Mouse (Mus musculus): ENCODE results near the gene Apba3. TPM values are rescaled to one million over a fixed set of nuclear protein-coding genes. Genes with fewer than 3 reads are reported as not detected.

Apba3 gene
- total RNA-seq, 2 experiments from 2014 or later = 78.8 to 109 TPM

DNA sequence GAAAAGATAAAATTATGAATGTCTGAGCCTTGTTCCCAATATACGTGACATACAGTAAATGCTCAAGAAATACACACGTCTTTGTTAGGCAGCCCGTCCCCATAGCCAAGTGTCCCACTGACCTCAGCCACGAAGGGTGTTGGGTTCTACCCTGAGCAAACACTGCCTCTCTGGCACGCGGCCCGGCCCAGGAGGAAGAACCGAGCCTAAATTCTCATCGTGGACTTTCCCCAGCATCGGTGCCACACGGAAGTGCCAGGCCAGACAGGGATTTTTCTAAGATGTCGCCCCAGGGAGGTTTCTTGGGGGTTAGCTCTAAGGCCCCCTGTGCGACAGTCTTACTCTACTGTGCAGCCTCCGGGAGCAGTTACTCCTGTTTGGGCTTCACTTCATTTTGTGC, 23.1 kb downstream of the Apba3 start:
- no peak for DNase-seq

DNA sequence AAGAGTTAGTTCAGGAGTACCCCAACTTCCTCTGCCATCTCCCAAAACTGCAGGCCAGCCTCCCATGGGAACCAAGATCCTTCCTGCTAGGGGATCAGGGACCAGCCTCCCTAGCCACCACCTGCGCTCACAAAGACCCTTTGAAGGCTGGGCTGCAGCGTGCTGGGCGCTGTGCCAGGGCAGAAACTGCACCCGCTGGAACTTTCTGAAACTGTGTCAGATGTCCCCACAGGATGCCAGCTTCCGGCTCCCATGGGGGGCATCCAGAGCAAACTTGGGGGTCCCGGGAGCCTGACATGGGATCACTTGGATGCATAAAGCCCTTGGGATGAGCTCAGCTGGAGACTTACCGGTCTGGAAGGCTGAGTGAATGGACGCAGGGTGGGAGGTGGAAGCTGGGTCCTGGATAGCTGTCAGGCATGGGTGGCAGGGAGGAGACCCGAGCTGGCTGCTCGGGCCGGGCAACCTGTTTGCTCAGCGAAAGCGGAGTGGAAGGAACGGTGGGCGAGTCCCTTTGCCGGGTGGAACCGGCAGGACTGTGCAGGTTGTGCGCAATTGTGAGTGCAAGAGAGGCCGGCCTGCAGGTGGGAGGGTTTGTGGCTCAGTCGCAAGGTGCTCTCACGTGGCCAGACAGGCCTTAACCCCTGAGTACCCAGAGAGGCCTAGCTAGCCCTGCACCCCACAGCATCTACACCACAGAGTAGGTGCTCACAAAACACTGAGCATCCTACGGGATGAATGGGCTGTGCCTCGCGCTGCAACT, 24.1 kb downstream of the Apba3 start:
- DNase-seq = no peak

DNA sequence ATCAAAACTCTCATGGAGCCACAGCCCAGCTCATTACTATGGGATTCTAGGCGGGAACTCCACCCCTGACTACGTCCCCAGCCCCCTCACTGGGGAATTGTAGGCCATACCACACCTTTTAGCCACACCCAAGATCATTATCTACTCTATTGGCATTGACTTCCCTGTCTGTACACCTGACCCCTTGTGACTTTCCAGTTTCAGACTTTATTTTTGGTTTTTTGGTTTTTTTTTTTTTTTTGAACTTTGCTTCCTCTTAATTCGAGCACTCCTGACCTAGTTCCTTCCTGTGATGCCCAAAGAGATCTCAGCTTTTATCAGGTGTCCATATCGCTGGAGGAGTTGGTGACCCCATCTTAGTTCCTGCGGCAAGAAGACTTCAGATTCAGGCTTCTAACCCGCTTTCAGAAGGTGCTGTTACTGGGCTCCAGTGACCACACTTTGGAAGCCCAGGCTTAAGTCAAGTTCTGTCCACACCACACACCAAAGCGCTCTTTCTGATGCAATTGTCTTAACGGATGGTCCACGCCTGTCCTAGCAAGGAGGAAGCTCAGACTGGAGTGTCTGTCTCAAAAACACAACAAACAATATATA, 24.8 kb downstream of the Apba3 start, which contains the start of gene Tjp3:
Gene Tjp3, minus strand, starts transcription at position 71 of the 594 bp plus-strand sequence.
- DNase-seq = no peak

DNA sequence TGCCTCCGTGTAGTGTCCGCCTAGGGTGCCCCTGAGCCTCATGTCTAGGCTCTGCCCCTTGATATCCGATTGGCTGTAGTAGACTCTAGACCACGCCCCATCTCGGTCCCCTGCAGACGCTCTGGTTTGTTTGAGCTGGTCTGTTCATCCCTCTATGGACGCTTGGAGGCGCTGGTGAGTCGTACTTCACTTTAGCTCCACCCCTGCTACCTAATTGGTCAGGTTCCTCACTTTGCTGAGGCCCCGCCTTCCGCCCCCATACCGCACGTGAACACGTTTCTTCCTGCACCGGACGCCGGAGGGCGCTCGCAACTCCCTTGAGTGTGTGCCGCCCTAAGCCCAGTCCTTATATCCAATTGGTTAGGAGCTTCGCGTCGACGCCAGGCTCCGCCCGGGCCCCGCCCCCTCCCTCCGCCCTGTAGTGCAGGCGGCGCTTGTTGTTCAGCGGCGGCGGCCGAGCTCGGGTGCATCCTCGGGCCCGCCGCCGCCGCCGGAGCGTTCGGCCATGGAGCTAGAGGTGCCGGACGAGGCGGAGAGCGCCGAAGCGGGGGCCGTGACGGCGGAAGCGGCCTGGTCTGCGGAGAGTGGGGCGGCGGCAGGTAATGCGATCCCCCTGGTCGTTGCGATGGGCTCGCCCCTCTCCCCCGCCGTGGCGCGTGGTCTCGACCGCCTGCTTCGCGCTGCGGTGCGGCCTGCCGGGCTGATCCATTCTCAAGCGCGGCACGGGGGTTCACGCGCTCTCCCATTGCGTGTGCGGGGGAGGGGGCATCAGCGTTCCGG, 26.0 kb downstream of the Apba3 start, which contains the start of gene Pip5k1c:
Gene Pip5k1c, plus strand, starts transcription at position 410 of the 780 bp plus-strand sequence.
- DNase-seq = peak; percentile 98

DNA sequence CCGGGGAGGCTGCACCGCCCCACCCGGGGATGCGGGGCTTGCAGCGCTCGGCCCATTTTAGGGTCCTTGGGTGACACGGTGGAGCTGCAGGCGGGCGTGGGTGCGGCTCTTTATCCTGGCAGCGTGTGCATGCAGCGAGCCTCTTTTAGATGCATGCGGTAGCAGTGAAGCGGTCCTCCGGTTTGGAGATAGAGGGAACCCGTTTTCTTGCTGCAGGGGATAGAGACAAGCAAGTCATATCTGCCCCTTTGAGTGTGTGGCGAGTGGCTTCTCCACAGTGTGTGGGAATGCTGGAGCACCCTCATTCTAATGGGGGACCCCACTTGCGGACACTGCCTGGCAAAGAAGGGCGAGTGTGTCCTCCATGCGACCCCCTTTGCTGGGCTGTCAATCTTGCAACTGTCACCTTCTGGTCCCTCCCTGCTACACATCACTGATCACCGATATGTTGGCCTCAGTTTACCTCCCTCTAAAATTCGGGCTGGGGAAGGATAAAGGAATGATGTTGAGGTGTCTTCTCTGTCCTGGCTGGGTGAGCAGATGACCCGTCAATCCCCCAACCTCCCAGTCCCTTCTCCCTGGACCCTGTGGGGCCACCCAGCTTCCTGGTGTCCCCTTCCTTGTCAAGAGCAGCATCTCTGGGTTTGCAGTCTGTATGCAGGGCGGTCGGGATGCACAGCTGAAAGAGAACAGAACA, 26.7 kb downstream of the Apba3 start:
- DNase-seq = no peak

DNA sequence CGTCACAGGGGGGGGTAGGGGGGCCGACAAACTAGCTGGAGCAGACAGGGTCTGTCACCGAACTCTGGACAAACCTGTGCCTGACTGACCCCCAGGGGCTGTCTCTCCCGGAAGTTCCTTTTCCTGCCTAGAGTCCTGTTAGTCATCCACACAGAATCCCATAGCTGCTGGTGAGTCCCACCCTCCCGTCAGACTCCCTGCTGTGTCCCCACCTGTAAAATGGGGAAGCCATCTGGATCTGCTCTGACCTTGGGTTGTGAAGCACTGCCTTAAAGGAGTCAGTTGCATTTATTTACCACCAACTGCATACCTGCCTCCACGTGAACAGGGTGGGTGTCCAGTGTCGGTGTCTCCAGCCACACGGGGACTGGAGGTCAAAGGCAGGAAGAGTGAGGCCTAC, 27.7 kb downstream of the Apba3 start:
- no peak for DNase-seq

DNA sequence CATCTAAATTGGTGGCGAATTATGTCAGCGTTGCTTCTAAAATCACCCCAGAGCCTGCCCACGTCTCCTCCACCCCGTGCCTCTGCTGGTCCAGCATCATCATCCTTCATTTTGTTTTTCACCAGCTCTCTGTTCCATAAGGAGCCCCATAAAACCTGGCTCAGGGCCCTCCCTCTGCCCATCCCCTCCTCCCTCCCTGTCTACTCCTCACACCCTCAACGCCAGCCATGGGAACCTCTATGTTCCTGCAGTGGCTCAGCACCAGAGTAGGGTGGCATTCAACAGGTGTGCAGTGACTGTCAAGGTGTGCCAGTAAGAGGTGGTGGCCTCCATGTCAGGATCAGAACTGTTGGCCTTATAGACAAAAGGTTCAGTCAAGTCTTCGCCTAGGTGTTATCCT, 28.4 kb downstream of the Apba3 start:
- no peak for DNase-seq

DNA sequence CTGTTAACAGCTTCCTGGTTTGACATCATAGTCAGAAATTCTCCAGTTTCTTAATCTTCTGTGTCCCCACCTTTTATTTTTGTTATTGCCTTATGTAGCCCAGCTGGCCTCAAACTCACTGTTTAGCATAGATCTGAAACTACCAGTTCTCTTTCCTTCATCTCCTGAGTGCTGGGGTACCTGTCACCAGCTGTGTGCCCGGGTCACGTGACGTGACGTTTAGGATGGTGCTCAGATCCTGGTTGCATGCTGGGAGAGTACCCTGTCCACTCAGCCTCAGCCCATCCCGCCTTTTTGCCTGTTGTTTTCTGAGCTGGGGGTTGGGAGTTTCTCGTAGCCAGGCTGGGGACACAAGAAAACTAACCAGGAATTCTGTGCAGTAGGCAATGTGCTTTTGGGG, 30.5 kb downstream of the Apba3 start:
- no peak for DNase-seq

DNA sequence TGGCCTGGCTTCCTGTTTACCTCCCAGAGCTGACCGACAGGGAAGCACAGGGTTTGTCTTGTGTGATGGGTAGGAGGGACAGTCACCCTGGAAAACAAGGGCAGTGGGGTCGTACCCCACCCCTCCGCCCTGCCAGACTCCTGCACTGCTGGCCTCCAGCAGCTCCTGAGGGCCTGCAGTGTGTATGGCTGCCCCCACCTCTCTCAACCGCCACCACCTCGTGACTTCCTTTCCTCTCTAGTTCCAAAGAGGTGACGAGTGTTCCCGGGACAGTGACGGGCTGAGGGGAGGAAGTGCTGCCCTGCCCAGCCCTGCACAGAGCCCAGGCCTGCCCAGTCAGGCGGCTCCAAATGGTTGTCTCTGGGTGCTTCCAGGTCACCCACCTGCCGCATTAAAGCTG, 31.1 kb downstream of the Apba3 start:
- DNase-seq = peak; percentile 55 to 61

DNA sequence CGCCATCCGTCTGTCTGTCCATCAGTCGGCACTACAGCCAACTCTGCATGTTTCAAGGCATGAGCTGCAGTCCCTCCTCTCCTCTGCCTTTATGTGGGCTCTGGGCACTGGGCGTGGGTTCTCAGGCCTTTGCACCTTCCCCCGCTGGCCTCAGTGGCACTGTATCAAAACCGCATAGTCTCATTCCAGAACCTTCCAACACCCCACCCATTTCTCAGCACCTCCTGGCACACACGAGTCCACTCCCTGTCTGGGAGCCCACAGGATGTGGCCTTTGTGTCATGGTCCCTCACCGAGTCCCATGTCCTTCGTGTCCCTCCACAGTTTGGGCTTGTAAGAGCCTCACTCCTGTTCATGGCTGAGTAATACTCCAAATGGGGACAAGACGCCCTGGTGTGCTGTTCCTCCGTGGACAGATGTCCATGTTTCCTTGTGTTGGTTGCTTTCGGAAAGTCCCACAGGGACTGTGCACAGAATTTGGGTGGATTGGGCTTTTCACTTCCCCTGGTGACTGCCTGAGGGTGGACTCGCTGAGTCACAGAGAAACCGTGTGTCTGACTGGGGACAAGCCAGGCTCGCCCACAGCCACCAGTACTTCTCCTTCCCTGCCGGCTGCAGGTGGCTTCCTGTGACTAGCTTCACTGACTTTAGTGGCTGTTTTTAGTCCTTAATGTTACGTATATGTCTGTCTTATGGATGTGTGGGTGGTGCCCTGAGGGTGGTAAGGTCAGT, 31.8 kb downstream of the Apba3 start:
- no peak for DNase-seq

DNA sequence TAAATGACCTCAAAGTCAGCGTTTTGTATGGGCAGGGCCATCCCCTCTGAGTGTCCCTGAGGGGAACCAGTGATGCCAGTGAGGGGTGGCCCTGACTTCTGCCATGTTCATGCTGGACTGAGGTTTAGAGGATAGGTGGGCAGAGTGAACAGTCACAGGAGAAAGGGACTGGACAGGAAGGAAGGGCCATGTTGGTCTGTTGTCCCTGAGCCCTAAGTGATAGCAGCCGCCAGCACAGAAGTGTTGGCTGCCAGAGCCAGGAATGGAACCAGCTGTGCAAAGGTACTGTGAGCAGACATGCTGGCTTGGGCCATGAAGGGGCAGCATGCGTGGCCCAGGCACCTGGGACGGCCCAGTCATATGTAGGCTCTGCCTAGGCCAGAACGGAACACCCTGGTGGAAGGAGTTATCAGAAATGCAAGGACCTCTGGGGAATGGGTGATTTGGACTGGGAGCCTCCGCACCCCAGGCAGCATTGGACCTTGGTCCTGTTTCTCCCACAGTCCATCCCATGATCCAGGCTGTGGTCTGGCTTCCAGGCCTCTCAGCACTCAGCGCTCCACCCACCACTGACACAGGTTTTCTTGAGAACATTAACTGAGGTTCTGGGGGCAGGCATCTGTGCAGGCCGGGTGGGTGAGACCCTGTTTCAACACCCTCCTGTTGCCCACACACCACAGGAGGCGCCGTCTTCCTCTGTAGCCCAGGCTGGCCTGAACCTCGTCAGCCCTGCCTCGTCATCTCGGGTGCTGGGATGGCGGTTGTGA, 33.0 kb downstream of the Apba3 start:
- no peak for DNase-seq

DNA sequence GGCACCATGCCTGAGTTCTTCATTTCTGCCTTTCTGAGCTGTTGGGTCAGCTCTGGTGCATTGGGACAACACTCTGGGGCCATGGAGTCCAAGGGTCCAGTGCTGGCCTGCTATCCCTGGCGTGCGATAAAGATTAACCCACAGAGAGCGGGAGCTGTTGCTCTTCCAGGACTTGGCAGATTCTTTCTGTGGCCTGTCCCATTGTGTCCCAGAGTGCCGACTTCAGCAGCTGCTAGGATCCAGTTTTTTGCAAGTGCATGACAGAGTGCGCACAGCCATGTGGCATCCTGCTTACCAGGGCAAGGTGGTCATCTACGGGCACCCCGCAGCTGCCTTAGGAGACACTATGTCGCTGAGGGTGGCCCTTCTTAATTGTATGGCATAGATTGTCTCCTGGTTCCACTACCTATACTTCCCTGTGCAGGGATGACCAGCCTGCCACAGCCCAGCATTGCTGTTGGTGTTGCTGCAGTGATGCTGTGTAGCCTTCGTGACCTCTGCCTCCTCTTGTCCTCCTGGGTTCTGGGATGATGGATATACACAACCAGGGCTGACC, 33.7 kb downstream of the Apba3 start:
- no peak for DNase-seq

DNA sequence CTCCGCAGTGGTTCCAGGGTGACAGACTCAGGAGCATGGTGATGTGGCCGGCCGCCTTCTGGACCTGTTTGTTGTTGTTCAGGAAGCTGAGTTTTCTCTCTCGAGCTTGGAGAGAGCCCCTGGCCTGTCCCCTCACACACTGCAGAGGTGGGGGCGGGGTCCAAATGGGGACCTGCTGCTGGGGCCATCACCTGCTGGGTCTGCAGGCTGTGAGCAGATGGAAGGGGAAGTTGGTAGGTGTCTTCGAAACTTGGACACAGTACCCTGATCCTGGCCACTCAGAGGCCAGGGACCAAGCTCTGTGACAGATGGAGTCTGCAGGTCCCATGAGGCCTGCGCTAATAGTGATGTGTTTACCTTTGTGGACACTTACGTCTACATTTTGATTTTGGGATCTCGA, 34.6 kb downstream of the Apba3 start:
- DNase-seq = no peak

DNA sequence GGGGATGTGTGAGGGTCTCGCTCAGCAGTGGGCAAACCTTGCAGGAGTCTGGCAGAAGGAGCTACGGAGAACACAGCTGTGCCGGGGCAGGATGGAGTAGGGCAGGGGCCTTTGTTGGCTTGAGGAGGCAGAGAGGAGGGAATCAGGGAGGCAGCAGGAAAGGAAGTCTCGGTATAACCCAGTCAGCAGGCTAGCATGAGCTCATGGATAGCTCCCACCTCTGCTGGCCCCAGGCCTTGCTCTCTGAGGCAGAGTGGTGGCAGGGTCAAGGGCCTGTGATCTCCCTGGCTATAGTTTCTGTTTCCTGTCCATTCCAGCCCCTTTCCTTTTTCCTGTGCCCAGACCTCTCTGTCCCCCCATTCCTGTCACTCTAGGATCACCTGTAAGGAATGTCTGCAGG, 35.5 kb downstream of the Apba3 start:
- DNase-seq = peak in 1 of 2 experiments; percentile 45

DNA sequence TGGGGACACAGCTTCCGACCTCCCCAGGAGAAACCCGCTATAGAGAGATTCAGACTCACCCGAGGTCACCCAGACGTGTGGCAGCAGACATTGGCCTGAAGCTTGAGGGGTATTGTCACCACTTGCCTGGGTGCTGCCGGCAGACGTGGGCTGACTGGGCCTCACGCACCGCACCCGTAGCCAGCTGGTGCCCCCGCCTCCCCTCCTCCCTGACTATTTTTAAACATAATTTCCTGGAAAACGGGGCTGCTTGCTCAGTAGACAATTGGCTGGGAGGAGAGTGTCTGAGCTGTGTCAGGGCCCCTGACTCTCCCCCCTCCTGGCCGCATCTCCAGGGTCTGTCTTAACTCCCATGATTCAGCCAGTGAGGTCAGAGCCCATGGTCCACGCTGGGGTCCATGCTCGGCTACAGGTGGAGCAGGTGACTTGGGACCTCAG, 36.0 kb downstream of the Apba3 start:
- peak in 1 of 2 experiments; percentile 42 for DNase-seq

DNA sequence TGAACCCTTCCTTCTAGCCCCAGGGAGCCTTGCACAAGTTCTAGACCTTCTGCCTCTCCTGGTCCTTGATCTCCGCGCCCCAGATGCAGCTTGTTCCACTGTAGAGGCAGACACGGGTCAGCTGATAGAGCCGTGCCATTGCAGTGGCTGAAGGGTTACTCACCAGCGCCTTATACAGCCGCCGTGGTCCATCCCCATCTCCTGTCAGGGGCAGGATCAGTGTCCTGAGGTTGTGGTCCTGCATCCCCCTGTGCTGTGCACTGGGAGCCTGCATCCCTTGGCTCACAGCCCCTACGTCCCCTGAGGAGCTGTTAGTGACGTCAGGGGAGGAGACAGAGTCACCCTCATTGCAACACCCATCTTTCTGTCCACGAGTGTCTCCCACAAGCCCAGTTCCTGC, 36.5 kb downstream of the Apba3 start:
- DNase-seq = no peak

DNA sequence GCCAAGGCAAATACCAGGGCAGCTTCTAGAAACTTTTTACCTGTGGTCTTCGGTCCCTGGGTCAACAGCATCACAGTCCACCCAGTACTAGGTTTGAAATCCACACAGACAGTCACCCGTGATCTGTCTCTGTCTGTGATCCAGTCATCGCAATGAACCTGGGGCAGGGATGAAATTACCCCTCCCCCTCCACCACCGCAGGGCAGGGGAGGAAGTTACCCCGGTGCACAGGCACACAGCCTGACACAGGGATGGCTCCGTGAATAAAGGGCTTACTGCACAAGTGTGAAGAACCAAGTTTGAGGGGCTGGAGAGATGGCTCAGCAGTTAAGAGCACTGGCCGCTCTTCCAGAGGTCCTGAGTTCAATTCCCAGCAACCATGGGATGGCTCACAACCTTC, 37.0 kb downstream of the Apba3 start:
- no peak for DNase-seq

DNA sequence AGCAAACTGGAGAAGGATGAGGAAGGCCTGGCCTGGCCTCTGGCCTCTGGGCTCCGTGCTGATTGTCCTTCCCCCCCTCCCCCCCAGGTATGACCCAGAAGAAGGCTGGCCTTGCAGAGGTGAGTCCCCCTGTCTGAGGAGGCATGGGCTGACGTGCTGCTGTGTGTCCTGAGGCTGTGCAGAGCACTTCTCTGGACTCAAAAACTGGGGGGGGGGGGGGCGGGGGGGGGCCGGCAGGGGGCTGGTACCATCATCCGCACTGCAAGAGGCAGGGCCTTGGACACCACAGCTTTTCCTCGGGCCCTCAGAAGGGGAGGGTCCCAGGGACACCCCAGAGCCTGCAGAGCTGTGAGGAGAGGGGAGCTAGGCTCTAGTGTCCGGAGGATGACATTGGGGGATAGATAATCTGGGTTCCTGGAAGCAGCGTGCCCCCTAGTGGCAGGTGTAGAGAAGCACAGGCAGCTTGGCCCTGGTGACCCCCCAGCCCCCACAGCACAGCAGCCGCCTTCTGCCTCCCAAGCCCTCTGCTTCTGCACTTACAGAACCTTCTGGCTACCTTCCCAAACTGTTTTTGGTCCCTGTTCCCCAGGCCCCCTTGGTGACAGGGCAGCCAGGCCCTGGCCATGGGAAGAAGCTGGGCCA, 38.0 kb downstream of the Apba3 start:
- peak; percentile 48 to 71 for DNase-seq

DNA sequence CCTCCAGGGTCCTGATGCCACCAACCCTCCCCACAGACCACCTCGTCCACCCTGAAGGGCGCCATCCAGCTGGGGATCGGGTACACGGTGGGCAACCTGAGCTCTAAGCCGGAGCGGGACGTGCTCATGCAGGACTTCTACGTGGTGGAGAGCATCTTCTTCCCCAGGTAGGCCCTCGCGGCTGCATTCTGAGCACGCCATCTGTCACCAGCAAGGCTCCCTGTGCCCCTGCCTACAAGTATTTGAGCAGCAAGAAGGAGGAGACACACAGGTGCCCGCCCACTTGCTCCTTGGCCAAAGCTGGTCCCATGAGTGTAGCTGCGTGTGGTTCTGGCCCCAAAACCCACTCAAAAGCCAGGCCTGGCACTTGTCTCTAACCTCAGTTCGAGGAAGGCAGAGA, 38.9 kb downstream of the Apba3 start:
- DNase-seq = no peak

DNA sequence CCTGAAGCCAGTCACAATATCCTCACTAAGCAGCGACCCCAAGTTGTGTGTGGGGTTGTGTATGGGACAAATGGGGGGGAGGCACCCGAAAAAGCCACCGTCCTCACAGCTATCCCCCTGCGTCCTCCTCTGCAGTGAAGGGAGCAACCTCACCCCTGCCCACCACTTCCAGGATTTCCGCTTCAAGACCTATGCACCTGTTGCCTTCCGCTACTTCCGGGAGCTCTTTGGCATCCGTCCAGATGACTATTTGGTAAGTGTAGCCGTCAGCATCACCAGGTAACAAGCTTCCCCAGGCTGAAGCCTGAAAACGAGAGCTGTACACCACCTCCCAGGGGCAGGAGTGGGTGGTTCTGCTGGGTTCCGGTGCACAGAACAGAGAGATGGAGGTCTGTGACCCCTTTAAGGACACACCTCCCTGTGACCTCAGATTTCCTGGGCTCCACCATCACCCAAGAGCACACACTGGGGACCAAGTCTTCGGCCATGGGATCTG, 39.5 kb downstream of the Apba3 start:
- no peak for DNase-seq
